Mouse (Mus musculus): ENCODE measurements around the gene Gjb4. TPM values are rescaled to one million over a fixed set of nuclear protein-coding genes. Genes with fewer than 3 reads are reported as not detected.

Gjb4 gene
- polyA plus RNA-seq (2014; fragmentation: Nextera tagmentation; extraction: Ambion mirVana), result 0.70 and 1.3 TPM in 2 replicates

- 53% methylated on average over 8 of the region's 8 CpGs for WGBS
- H3K36me3 ChIP-seq (ENCODE audit: control insufficient read depth, insufficient read depth, low read length), result no peaks in the 10 kb centered on the region
- no peak within 1 kb of the TSS for H3K9ac ChIP-seq (ENCODE audit: low read depth, low read length)
- no peak within 1 kb of the TSS for H3K27ac ChIP-seq (ENCODE audit: low read depth, low read length)
- ATAC-seq (ENCODE audit: low FRiP score, low TSS enrichment), result no peak
- H3K4me1 ChIP-seq (ENCODE audit: control insufficient read depth, insufficient read depth, low read length), result peaks cover 15% of the 10 kb centered on the region
- H3K9me3 ChIP-seq (ENCODE audit: control insufficient read depth, low read length), result no peaks in the 10 kb centered on the region
- H3K4me3 ChIP-seq (ENCODE audit: low read length), result no peak within 1 kb of the TSS
- no peaks in the 10 kb centered on the region for H3K27me3 ChIP-seq (ENCODE audit: control insufficient read depth, insufficient read depth, low read length)
- no peak within 1 kb of the TSS; the same call in 1 of the 2 replicates for H3K4me2 ChIP-seq (replicated peaks; ENCODE audit: low read depth, low read length)
These were observed at the start of gene Gjb4 for GRCm38 (mm10) chr4:127353951-127354438. TSS of gene Gjb4 (minus strand) at chr4:127354081.

GRCm38 (mm10) chr4:127402614-127403013 lies 48.7 kb upstream of the Gjb4 start:
- H3K4me1 ChIP-seq (ENCODE audit: control insufficient read depth, insufficient read depth, low read length), result no peaks in the 10 kb centered on the region
- H3K9me3 ChIP-seq (ENCODE audit: control insufficient read depth, low read length), result no peaks in the 10 kb centered on the region
- H3K4me3 ChIP-seq (ENCODE audit: low read length), result no peak overlapping the region
- H3K4me2 ChIP-seq (replicated peaks; ENCODE audit: low read depth, low read length), result no peak overlapping the region
- H3K27me3 ChIP-seq (ENCODE audit: control insufficient read depth, insufficient read depth, low read length), result no peaks in the 10 kb centered on the region
- H3K36me3 ChIP-seq (ENCODE audit: control insufficient read depth, insufficient read depth, low read length), result no peaks in the 10 kb centered on the region
- no peak for ATAC-seq (ENCODE audit: low FRiP score, low TSS enrichment)
- WGBS, result 73% methylated on average over 3 of the region's 3 CpGs
- H3K27ac ChIP-seq (ENCODE audit: low read depth, low read length), result no peak overlapping the region
- no peak overlapping the region for H3K9ac ChIP-seq (ENCODE audit: low read depth, low read length)

- Histone ChIP-seq H3K4me3 (ENCODE audit: low read length) (no peak overlapping the region), H3K27ac (ENCODE audit: low read depth, low read length) (no peak overlapping the region), H3K4me2 (replicated peaks; ENCODE audit: low read depth, low read length) (no peak overlapping the region), H3K36me3 (ENCODE audit: control insufficient read depth, insufficient read depth, low read length) (no peaks in the 10 kb centered on the region), H3K9me3 (ENCODE audit: control insufficient read depth, low read length) (no peaks in the 10 kb centered on the region), H3K4me1 (ENCODE audit: control insufficient read depth, insufficient read depth, low read length) (no peaks in the 10 kb centered on the region), H3K27me3 (ENCODE audit: control insufficient read depth, insufficient read depth, low read length) (no peaks in the 10 kb centered on the region), H3K9ac (ENCODE audit: low read depth, low read length) (no peak overlapping the region)
- WGBS, result 86% methylated on average over 4 of the region's 4 CpGs
- ATAC-seq (ENCODE audit: low FRiP score, low TSS enrichment), result no peak
These were observed 48.3 kb upstream of the Gjb4 start for GRCm38 (mm10) chr4:127402166-127402565.

GRCm38 (mm10) chr4:127400165-127401145 lies 46.6 kb upstream of the Gjb4 start:
- ATAC-seq (ENCODE audit: low FRiP score, low TSS enrichment), result no peak
- no peaks in the 10 kb centered on the region for H3K4me1 ChIP-seq (ENCODE audit: control insufficient read depth, insufficient read depth, low read length)
- H3K9ac ChIP-seq (ENCODE audit: low read depth, low read length), result no peak overlapping the region
- H3K27me3 ChIP-seq (ENCODE audit: control insufficient read depth, insufficient read depth, low read length), result no peaks in the 10 kb centered on the region
- H3K4me3 ChIP-seq (ENCODE audit: low read length), result no peak overlapping the region
- no peaks in the 10 kb centered on the region for H3K36me3 ChIP-seq (ENCODE audit: control insufficient read depth, insufficient read depth, low read length)
- WGBS, result 58% methylated on average over 11 of the region's 11 CpGs
- no peak overlapping the region for H3K27ac ChIP-seq (ENCODE audit: low read depth, low read length)
- H3K4me2 ChIP-seq (replicated peaks; ENCODE audit: low read depth, low read length), result no peak overlapping the region
- no peaks in the 10 kb centered on the region for H3K9me3 ChIP-seq (ENCODE audit: control insufficient read depth, low read length)

GRCm38 (mm10) chr4:127395591-127395990 lies 41.7 kb upstream of the Gjb4 start:
- no peak overlapping the region for H3K9ac ChIP-seq (ENCODE audit: low read depth, low read length)
- H3K9me3 ChIP-seq (ENCODE audit: control insufficient read depth, low read length), result no peaks in the 10 kb centered on the region
- H3K27ac ChIP-seq (ENCODE audit: low read depth, low read length), result no peak overlapping the region
- H3K27me3 ChIP-seq (ENCODE audit: control insufficient read depth, insufficient read depth, low read length), result no peaks in the 10 kb centered on the region
- H3K36me3 ChIP-seq (ENCODE audit: control insufficient read depth, insufficient read depth, low read length), result no peaks in the 10 kb centered on the region
- H3K4me1 ChIP-seq (ENCODE audit: control insufficient read depth, insufficient read depth, low read length), result no peaks in the 10 kb centered on the region
- no peak overlapping the region for H3K4me2 ChIP-seq (replicated peaks; ENCODE audit: low read depth, low read length)
- 58% methylated on average over 4 of the region's 4 CpGs for whole genome bisulfite sequencing
- H3K4me3 ChIP-seq (ENCODE audit: low read length), result no peak overlapping the region
- no peak for ATAC-seq (ENCODE audit: low FRiP score, low TSS enrichment)

GRCm38 (mm10) chr4:127389645-127390044 lies 35.8 kb upstream of the Gjb4 start:
- no peak overlapping the region for H3K9ac ChIP-seq (ENCODE audit: low read depth, low read length)
- 22% methylated on average over 13 of the region's 13 CpGs for WGBS
- H3K27ac ChIP-seq (ENCODE audit: low read depth, low read length), result no peak overlapping the region
- H3K4me2 ChIP-seq (replicated peaks; ENCODE audit: low read depth, low read length), result no peak overlapping the region; the same call in 1 of the 2 replicates
- H3K4me1 ChIP-seq (ENCODE audit: control insufficient read depth, insufficient read depth, low read length), result no peaks in the 10 kb centered on the region
- no peaks in the 10 kb centered on the region for H3K36me3 ChIP-seq (ENCODE audit: control insufficient read depth, insufficient read depth, low read length)
- no peak overlapping the region for H3K4me3 ChIP-seq (ENCODE audit: low read length)
- H3K27me3 ChIP-seq (ENCODE audit: control insufficient read depth, insufficient read depth, low read length), result no peaks in the 10 kb centered on the region
- H3K9me3 ChIP-seq (ENCODE audit: control insufficient read depth, low read length), result no peaks in the 10 kb centered on the region
- ATAC-seq (ENCODE audit: low FRiP score, low TSS enrichment), result no peak

GRCm38 (mm10) chr4:127377344-127377743 lies 23.5 kb upstream of the Gjb4 start:
- Histone ChIP-seq H3K4me2 (replicated peaks; ENCODE audit: low read depth, low read length) (no peak overlapping the region), H3K27ac (ENCODE audit: low read depth, low read length) (no peak overlapping the region), H3K9me3 (ENCODE audit: control insufficient read depth, low read length) (no peaks in the 10 kb centered on the region), H3K9ac (ENCODE audit: low read depth, low read length) (no peak overlapping the region), H3K4me3 (ENCODE audit: low read length) (no peak overlapping the region), H3K4me1 (ENCODE audit: control insufficient read depth, insufficient read depth, low read length) (no peaks in the 10 kb centered on the region), H3K36me3 (ENCODE audit: control insufficient read depth, insufficient read depth, low read length) (no peaks in the 10 kb centered on the region), H3K27me3 (ENCODE audit: control insufficient read depth, insufficient read depth, low read length) (no peaks in the 10 kb centered on the region)
- 37% methylated on average over 4 of the region's 4 CpGs for WGBS
- no peak for ATAC-seq (ENCODE audit: low FRiP score, low TSS enrichment)

- H3K4me2 ChIP-seq (replicated peaks; ENCODE audit: low read depth, low read length), result no peak overlapping the region
- 55% methylated on average over 17 of the region's 17 CpGs for WGBS
- no peaks in the 10 kb centered on the region for H3K4me1 ChIP-seq (ENCODE audit: control insufficient read depth, insufficient read depth, low read length)
- no peaks in the 10 kb centered on the region for H3K9me3 ChIP-seq (ENCODE audit: control insufficient read depth, low read length)
- H3K36me3 ChIP-seq (ENCODE audit: control insufficient read depth, insufficient read depth, low read length), result no peaks in the 10 kb centered on the region
- no peaks in the 10 kb centered on the region for H3K27me3 ChIP-seq (ENCODE audit: control insufficient read depth, insufficient read depth, low read length)
- no peak overlapping the region for H3K27ac ChIP-seq (ENCODE audit: low read depth, low read length)
- H3K4me3 ChIP-seq (ENCODE audit: low read length), result no peak overlapping the region
- peak; percentile 75 for ATAC-seq (ENCODE audit: low FRiP score, low TSS enrichment)
- H3K9ac ChIP-seq (ENCODE audit: low read depth, low read length), result no peak overlapping the region
These were observed 21.8 kb upstream of the Gjb4 start for GRCm38 (mm10) chr4:127375541-127376177.

GRCm38 (mm10) chr4:127374645-127375044 lies 20.8 kb upstream of the Gjb4 start:
- ATAC-seq (ENCODE audit: low FRiP score, low TSS enrichment), result no peak
- no peaks in the 10 kb centered on the region for H3K9me3 ChIP-seq (ENCODE audit: control insufficient read depth, low read length)
- H3K36me3 ChIP-seq (ENCODE audit: control insufficient read depth, insufficient read depth, low read length), result no peaks in the 10 kb centered on the region
- WGBS, result 91% methylated on average over 4 of the region's 4 CpGs
- no peak overlapping the region for H3K27ac ChIP-seq (ENCODE audit: low read depth, low read length)
- H3K4me2 ChIP-seq (replicated peaks; ENCODE audit: low read depth, low read length), result no peak overlapping the region
- no peaks in the 10 kb centered on the region for H3K27me3 ChIP-seq (ENCODE audit: control insufficient read depth, insufficient read depth, low read length)
- no peak overlapping the region for H3K9ac ChIP-seq (ENCODE audit: low read depth, low read length)
- no peak overlapping the region for H3K4me3 ChIP-seq (ENCODE audit: low read length)
- H3K4me1 ChIP-seq (ENCODE audit: control insufficient read depth, insufficient read depth, low read length), result no peaks in the 10 kb centered on the region

All from kidney, embryonic 14.5 days (tissue).